Mouse (Mus musculus) olfactory bulb, adult 2 months (tissue): Measurements from ENCODE around the gene Znrd1as. TPM values are rescaled to one million over a fixed set of nuclear protein-coding genes. Genes with fewer than 3 reads are reported as not detected.

ENCODE experiments used
- H3K27ac ChIP-seq: fragments of 200-500 bp; 2 replicates; pipeline ENCODE4 v1.5.1; 2012; ENCODE audit warnings: low read depth, low read length; ENCODE audit not compliant: insufficient read depth
- H3K4me1 ChIP-seq: fragments of 200-500 bp; 2 replicates; pipeline ENCODE4 v1.6.1; 2012; ENCODE audit warnings: low read length; ENCODE audit not compliant: control insufficient read depth, insufficient read depth
- H3K4me3 ChIP-seq: fragments of 200-500 bp; 2 replicates; pipeline ENCODE4 v1.5.1; 2012; ENCODE audit warnings: mild to moderate bottlenecking, low read depth, low read length, moderate library complexity; ENCODE audit not compliant: insufficient read depth
- CTCF ChIP-seq: fragments of 200-500 bp; IDR thresholded peaks from 2 replicates; pipeline ENCODE4 v1.5.1; 2012; ENCODE audit warnings: low read depth, mild to moderate bottlenecking, low read length, moderate library complexity; ENCODE audit not compliant: insufficient read depth
- POLR2A ChIP-seq: fragments of 200-500 bp; IDR thresholded peaks from 2 replicates; pipeline ENCODE4 v1.6.1; 2012; ENCODE audit warnings: mild to moderate bottlenecking, low read depth, low read length, moderate library complexity; ENCODE audit not compliant: insufficient read depth
- WGBS: fragments of 180-500 bp; shearing (Covaris S2); methylation state at CpG from one replicate; pipeline ENCODE4 v1.1.7; 2018; 5-methylcytosine and 5-hydroxymethylcytosine counted together
- polyA plus RNA-seq: library from polyadenylated mRNA; stranded (reverse); fragments of >200 nt; gene quantifications from 2 replicates; pipeline ENCODE4 v1.2.4, GENCODE M21; 2012; ENCODE audit warnings: low replicate concordance; ENCODE audit not compliant: missing spikeins, insufficient read depth, insufficient read length

Gene Znrd1as
- polyA plus RNA-seq, 1 experiment: not detected

GRCm38 (mm10) chr17:36966875-36967274, 8.5 kb downstream of the Znrd1as start:
- TF ChIP-seq CTCF: no peak
- no peak for TF ChIP-seq POLR2A
- H3K27ac ChIP-seq: no peak overlapping the region
- H3K4me3 ChIP-seq: no peak overlapping the region
- H3K4me1 ChIP-seq: no peaks in the 10 kb centered on the region
- WGBS: 79% methylated on average over 1 of the region's 1 CpGs

- H3K4me3 ChIP-seq: no peak overlapping the region
- TF ChIP-seq POLR2A (no peak), CTCF (no peak)
- 85% methylated on average over 14 of the region's 14 CpGs for WGBS
- no peak overlapping the region for H3K27ac ChIP-seq
- no peaks in the 10 kb centered on the region for H3K4me1 ChIP-seq
Observed at GRCm38 (mm10) chr17:36970316-36970890, 12.0 kb downstream of the Znrd1as start.

- TF ChIP-seq CTCF: no peak
- TF ChIP-seq POLR2A: no peak
- 88% methylated on average over 6 of the region's 6 CpGs for WGBS
- H3K27ac ChIP-seq: no peak overlapping the region
Observed at GRCm38 (mm10) chr17:36971172-36971850, 12.9 kb downstream of the Znrd1as start.

DNA sequence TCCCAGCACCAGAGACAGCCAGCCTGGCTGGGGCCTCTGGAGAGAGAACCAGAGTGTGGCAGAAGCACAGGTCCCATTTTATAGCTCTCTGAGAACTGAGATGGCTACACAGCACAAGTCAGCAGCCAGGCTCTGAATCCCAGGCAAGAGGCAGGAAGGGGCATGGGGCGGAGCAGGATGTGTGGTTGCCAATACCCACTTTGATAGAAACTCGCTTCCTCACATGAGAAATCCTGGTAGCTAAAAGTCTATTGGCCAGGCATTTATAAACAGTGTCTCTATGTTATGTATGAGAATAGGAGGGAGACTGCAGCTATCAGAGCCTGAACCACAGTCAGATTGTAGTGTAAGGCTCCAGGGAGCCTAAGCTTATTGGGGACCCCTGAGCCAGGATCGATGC, 14.4 kb downstream of the Znrd1as start:
- Histone ChIP-seq H3K4me3 (no peak overlapping the region), H3K4me1 (no peaks in the 10 kb centered on the region), H3K27ac (no peak overlapping the region)
- WGBS: 84% methylated on average over 3 of the region's 3 CpGs
- TF ChIP-seq POLR2A (no peak), CTCF (no peak)

More at GRCm38 (mm10) chr17:36971172-36971850, 12.9 kb downstream of the Znrd1as start:
- no peak overlapping the region for H3K4me3 ChIP-seq
- no peaks in the 10 kb centered on the region for H3K4me1 ChIP-seq

GRCm38 (mm10) chr17:36973271-36973787, 14.9 kb downstream of the Znrd1as start:
- Histone ChIP-seq H3K4me1 (no peaks in the 10 kb centered on the region), H3K4me3 (no peak overlapping the region), H3K27ac (no peak overlapping the region)
- 68% methylated on average over 8 of the region's 8 CpGs for WGBS
- TF ChIP-seq POLR2A: no peak
- no peak for TF ChIP-seq CTCF

DNA sequence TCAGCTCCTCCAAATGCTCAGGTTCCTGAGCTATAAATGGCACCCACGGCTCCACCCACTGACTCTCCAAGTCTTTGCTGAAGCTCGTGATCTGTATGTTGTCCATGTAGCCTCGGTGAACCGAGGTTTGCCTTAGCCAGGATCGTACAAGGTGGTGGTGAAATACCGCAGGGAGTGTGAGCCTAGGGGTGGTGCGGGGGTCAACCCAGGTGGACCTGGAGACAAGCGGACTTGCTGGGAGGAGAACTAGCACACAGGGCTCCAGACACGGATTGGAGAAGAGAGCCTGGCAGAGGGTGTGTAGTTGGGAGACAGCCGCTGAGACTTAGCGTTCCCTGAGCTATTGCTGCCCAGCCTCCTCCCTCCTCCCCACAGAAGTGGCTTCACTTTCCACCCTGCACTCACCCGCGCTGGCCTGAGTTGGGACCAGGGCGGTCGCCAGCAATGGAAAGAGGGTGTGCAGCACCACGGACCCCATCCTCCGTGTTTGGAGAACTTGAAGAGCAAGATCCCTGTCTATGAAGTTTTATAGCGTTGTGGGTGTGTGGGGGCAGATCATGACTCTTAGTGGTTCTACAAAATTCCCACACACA, 22.9 kb downstream of the Znrd1as start, which contains the start of gene 2410137M14Rik:
2410137M14Rik (minus strand) TSS at position 17 of the 593 bp plus-strand sequence.
- 16% methylated on average over 18 of the region's 18 CpGs for WGBS
- Histone ChIP-seq H3K27ac (no peak within 1 kb of the TSS), H3K4me3 (0 out of 2 replicates have a peak within 1 kb of the TSS, but pooled peaks have one; percentile 6), H3K4me1 (peaks cover 6% of the 10 kb centered on the region)
- TF ChIP-seq POLR2A: no peak
- TF ChIP-seq CTCF: no peak

DNA sequence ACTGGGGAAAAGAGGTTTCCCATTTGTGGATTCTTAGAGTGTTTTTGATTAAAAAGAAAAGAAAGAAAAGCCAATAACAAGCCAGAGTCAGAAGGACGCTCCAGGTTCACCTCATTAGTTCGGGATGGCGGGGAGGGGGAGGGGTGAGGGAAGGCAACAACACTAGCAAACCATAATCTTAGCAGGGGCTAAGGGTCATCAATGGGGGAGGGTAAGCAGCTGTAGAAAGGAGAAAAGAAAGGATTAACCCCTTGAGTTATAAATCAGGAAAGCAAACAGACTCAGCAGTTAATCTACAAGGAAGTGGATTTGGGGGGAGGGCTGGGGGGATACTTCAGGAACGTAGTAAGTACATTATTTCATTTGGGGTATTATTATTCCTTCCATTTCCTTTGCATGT, 23.5 kb downstream of the Znrd1as start:
- no peak overlapping the region for H3K27ac ChIP-seq
- WGBS: 15% methylated on average over 4 of the region's 4 CpGs

GRCm38 (mm10) chr17:36982253-36983155, 24.1 kb downstream of the Znrd1as start:
- Histone ChIP-seq H3K4me3 (no peak overlapping the region), H3K4me1 (peaks cover 6% of the 10 kb centered on the region), H3K27ac (no peak overlapping the region)
- WGBS: 57% methylated on average over 5 of the region's 5 CpGs
- TF ChIP-seq POLR2A (no peak), CTCF (no peak)

More for the DNA sequence above, 23.5 kb downstream of the Znrd1as start:
- H3K4me3 ChIP-seq: no peak overlapping the region
- H3K4me1 ChIP-seq: peaks cover 6% of the 10 kb centered on the region
- no peak for TF ChIP-seq POLR2A
- no peak for TF ChIP-seq CTCF
